ENCODE assay signal across 12 mouse cellular contexts in genomic region chr7:46999983-47000643, GRCm38 (mm10). TPM values are rescaled to one million over a fixed set of nuclear protein-coding genes. Genes with fewer than 3 reads are reported as not detected.
DNase-seq lines count a peak whose midpoint lies in the region; ATAC-seq lines count a peak whose summit lies in the region.
"Had no signal": no experiment of that assay in that cellular context is flagged by ENCODE, and none has a peak within 500 bp of the region (broad histone marks: within the 10 kb centered on the region; RNA-seq: fewer than 3 reads in every experiment).

No protein-coding gene starts in this region.

- H3K9ac ChIP-seq in neural tube, embryonic 12.5 days = no peak overlapping the region

- no peak overlapping the region for H3K4me2 ChIP-seq in neural tube, embryonic 12.5 days (replicated peaks)

- H3K4me1 ChIP-seq in neural tube, embryonic 12.5 days = peaks cover 23% of the 10 kb centered on the region; the same call in 1 of the 2 replicates

- 0 out of 2 replicates have a peak, but pooled peaks have one; percentile 17 for ATAC-seq in neural tube, embryonic 12.5 days (ENCODE audit: low FRiP score, low read depth)
- ATAC-seq in frontal cortex, adult (ENCODE audit: low TSS enrichment) = no peak; the same call in 1 of the 2 replicates

- peak; percentile 70 for DNase-seq in kidney, adult 11 months
- no peak for DNase-seq in kidney, adult 18-20 months
- DNase-seq in neural tube, embryonic 10.5 days (ENCODE audit: extremely low spot score, low spot score) = no peak
- DNase-seq in kidney, postnatal 36 days = peak; percentile 45 to 76
- DNase-seq in layer of hippocampus, postnatal 36 days = no peak
- DNase-seq: cerebellum, adult 8-10 months; gastrocnemius, adult 2 months; thymus, postnatal 36 days had no signal

- H3K9me3 ChIP-seq in neural tube, embryonic 12.5 days = no peaks in the 10 kb centered on the region

- H3K27ac ChIP-seq in neural tube, embryonic 12.5 days = no peak overlapping the region
- H3K27ac ChIP-seq: gastrocnemius, adult 2 months had no signal

- no peak overlapping the region for H3K4me3 ChIP-seq in neural tube, embryonic 12.5 days
- H3K4me3 ChIP-seq: gastrocnemius, adult 2 months had no signal

- H3K27me3 ChIP-seq in neural tube, embryonic 12.5 days (replicated peaks) = no peaks in the 10 kb centered on the region

- WGBS in neural tube, embryonic 12.5 days = 81% methylated on average over 8 of the region's 8 CpGs

- H3K36me3 ChIP-seq in neural tube, embryonic 12.5 days = peaks cover 33% of the 10 kb centered on the region

RNA-seq across cellular contexts. Expression of gene Spty2d1, which starts 8.1 kb away (rescaled TPM):
- polyA plus RNA-seq in neural tube, embryonic 12.5 days (2016; fragmentation: Nextera tagmentation; extraction: Ambion mirVana) = 11.2 and 13.0 TPM in 2 replicates
- 10 to 100 TPM; 16.3 to 16.5 TPM for total RNA-seq in layer of hippocampus, postnatal 36 days (2021)

RNA-seq across cellular contexts. Expression of gene Gm9999, which starts 16.7 kb away (rescaled TPM):
- not detected in 2 replicates for polyA plus RNA-seq in neural tube, embryonic 12.5 days (2016; fragmentation: Nextera tagmentation; extraction: Ambion mirVana)
- total RNA-seq in layer of hippocampus, postnatal 36 days (2021) = not detected
- total RNA-seq: gastrocnemius, adult 2 months; left cerebral cortex, postnatal 10 days had no signal
- polyA plus RNA-seq: heart, embryonic 16.5 days had no signal

RNA-seq across cellular contexts. Expression of gene Uevld, which starts 41.8 kb away (rescaled TPM):
- polyA plus RNA-seq in neural tube, embryonic 12.5 days (2016; fragmentation: Nextera tagmentation; extraction: Ambion mirVana) = 7.3 and 7.9 TPM in 2 replicates
- 10 to 100 TPM; 15.5 to 18.3 TPM for total RNA-seq in layer of hippocampus, postnatal 36 days (2021)

RNA-seq across cellular contexts. Expression of gene Tmem86a, which starts 50.3 kb away (rescaled TPM):
- polyA plus RNA-seq in neural tube, embryonic 12.5 days (2016; fragmentation: Nextera tagmentation; extraction: Ambion mirVana) = 19.5 TPM in 2 replicates
- 10 to 100 TPM; 11.9 to 12.5 TPM for total RNA-seq in layer of hippocampus, postnatal 36 days (2021)

Comparison
In these comparisons a context has a peak if more than half of its experiments do, and no peak if none do; other contexts are left out.
1. DNase-seq: peak in kidney, adult 11 months (single experiment) and kidney, postnatal 36 days (2 of 2); none in kidney, adult 18-20 months (single experiment), neural tube, embryonic 10.5 days (single experiment) and layer of hippocampus, postnatal 36 days (0 of 2).